Mouse (Mus musculus) testis, adult 2 months (tissue): Measurements from ENCODE around the gene Cacna1e.

Experiments used
- CTCF ChIP-seq: fragments of 200-500 bp; IDR thresholded peaks from 2 replicates; pipeline ENCODE4 v1.5.1; 2012; ENCODE audit warnings: low read depth, mild to moderate bottlenecking, inconsistent platforms, low read length, moderate library complexity; ENCODE audit not compliant: control insufficient read depth, insufficient read depth, insufficient replicate concordance
- POLR2A ChIP-seq: fragments of 200-500 bp; IDR thresholded peaks from 2 replicates; pipeline ENCODE4 v1.6.1; 2012; ENCODE audit warnings: low read depth, mild to moderate bottlenecking, inconsistent platforms, low read length, moderate library complexity; ENCODE audit not compliant: control insufficient read depth

DNA sequence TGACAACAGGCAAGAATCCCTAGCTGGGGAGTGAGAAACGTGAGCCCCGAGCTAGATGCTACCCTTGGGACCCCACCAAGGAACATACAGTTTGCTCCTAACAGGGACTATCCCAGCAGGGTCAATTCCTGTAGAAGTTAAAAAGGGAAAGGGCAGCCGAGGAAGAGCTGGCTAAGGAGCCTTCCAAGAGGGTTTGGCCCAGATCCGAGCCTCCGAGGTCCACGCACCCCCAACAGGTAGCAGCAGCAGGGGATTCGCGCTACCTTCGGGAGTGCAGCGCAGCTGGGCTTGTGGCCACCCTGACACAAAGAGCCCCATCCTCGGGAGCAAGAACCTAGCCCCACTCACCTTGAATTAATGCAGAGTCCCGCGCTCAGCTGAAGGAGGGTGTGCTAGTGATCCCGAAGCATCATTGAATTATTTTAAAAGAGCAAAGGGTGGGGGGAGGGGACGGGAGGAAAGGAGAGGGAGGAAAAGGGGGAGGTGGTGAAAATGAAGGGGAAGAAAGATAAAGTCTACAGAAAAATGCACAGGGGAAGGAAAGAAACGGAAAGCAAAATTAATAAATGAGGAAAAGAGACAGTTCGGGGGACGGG lies 607 bp downstream of the Cacna1e start:
- TF ChIP-seq POLR2A (no peak), CTCF (no peak)
